Mouse (Mus musculus) lung, embryonic 16.5 days (tissue): ENCODE results near the gene Sub1. TPM values are rescaled to one million over a fixed set of nuclear protein-coding genes. Genes with fewer than 3 reads are reported as not detected.

Source experiments
- ATAC-seq: fragments of 200-750 bp; cut with Nextera tagmentation; 2 replicates; pipeline ENCODE4 v1.8.0; 2017; ENCODE audit warnings: low read depth, mild to moderate bottlenecking, moderate library complexity
- H3K27ac ChIP-seq: fragments of 300-500 bp; sonication (generic); 2 replicates; pipeline ENCODE4 v1.5.1; 2014; ENCODE audit warnings: mild to moderate bottlenecking, control low read depth, low read length
- H3K27me3 ChIP-seq: fragments of 300-500 bp; sonication (generic); 2 replicates; pipeline ENCODE4 v1.6.1; 2014; ENCODE audit warnings: low read depth, low read length, mixed read lengths; ENCODE audit not compliant: control insufficient read depth, insufficient read depth
- H3K36me3 ChIP-seq: fragments of 300-500 bp; sonication (generic); 2 replicates; pipeline ENCODE4 v1.6.1; 2014; ENCODE audit warnings: low read length; ENCODE audit not compliant: control insufficient read depth, insufficient read depth
- H3K4me1 ChIP-seq: fragments of 300-500 bp; sonication (generic); replicated peaks from 2 replicates; pipeline ENCODE4 v1.6.1; 2014; ENCODE audit warnings: low read length, mixed read lengths; ENCODE audit not compliant: control insufficient read depth, insufficient read depth
- H3K4me2 ChIP-seq: fragments of 300-500 bp; sonication (generic); 2 replicates; pipeline ENCODE4 v1.6.1; 2014; ENCODE audit warnings: low read depth, low read length, control low read depth
- H3K4me3 ChIP-seq: fragments of 300-500 bp; sonication (generic); 2 replicates; pipeline ENCODE4 v1.5.1; 2014; ENCODE audit warnings: mild to moderate bottlenecking, low read length, control low read depth
- H3K9ac ChIP-seq: fragments of 300-500 bp; sonication (generic); 2 replicates; pipeline ENCODE4 v1.6.1; 2014; ENCODE audit warnings: low read length, control low read depth
- H3K9me3 ChIP-seq: fragments of 300-500 bp; sonication (generic); 2 replicates; pipeline ENCODE4 v1.6.1; 2016; ENCODE audit warnings: low read length; ENCODE audit not compliant: control insufficient read depth
- WGBS: fragments of 180-500 bp; shearing (Covaris S2); extraction: QIAGEN DNeasy Blood & Tissue Kit; methylation state at CpG from one replicate; pipeline ENCODE4 v1.1.7; 2014; 5-methylcytosine and 5-hydroxymethylcytosine counted together
- polyA plus RNA-seq: library from polyadenylated mRNA; unstranded; fragments of >200 nt; fragmentation: Nextera tagmentation; extraction: Ambion mirVana; gene quantifications from 2 replicates; pipeline ENCODE4 v1.2.1, GENCODE M21; 2015

The Sub1 gene
- 646 and 678 TPM in 2 replicates for polyA plus RNA-seq

DNA sequence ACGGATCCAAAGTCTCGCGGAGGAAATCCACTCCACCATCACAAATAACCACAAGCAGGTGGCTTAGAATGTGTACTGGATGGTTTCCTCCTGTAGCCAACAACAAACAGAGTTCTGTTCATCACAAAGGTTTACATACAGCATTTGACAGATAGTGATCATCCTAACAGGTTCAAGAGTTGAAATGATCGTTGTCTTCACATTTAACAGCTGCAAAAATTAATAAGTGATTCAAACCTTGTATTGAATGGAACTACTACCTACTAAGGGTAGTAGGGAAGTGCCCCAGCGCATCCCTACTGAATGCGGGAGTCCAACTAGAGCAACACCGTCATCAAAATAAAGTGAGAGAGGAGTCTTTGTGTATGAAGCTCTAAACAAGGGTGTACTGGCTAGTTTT is at the start of gene Sub1:
Gene Sub1, minus strand, starts transcription at position 101 of the 400 bp plus-strand sequence.
- peak within 1 kb of the TSS; percentile 90 for H3K27ac ChIP-seq
- H3K4me1 ChIP-seq: peaks cover 13% of the 10 kb centered on the region
- H3K36me3 ChIP-seq: peaks cover 4% of the 10 kb centered on the region; the same call in 1 of the 2 replicates
- WGBS: 84% methylated on average over 7 of the region's 7 CpGs
- peak within 1 kb of the TSS; percentile 99 for H3K4me3 ChIP-seq
- peak within 1 kb of the TSS; percentile 40 for H3K4me2 ChIP-seq
- peak within 1 kb of the TSS; percentile 99 for H3K9ac ChIP-seq
- H3K27me3 ChIP-seq: no peaks in the 10 kb centered on the region
- no peaks in the 10 kb centered on the region for H3K9me3 ChIP-seq
- no peak for ATAC-seq

GRCm38 (mm10) chr15:12040407-12040710 is 43.6 kb upstream of the Sub1 start:
- no peak for ATAC-seq
- Histone ChIP-seq H3K9ac (no peak overlapping the region), H3K9me3 (no peaks in the 10 kb centered on the region; the same call in 1 of the 2 replicates), H3K27ac (no peak overlapping the region), H3K4me1 (0 out of 2 replicates have a peak, but pooled peaks cover 2% of the 10 kb centered on the region), H3K27me3 (no peaks in the 10 kb centered on the region), H3K4me3 (no peak overlapping the region), H3K36me3 (no peaks in the 10 kb centered on the region), H3K4me2 (no peak overlapping the region)
- 46% methylated on average over 5 of the region's 5 CpGs for WGBS

DNA sequence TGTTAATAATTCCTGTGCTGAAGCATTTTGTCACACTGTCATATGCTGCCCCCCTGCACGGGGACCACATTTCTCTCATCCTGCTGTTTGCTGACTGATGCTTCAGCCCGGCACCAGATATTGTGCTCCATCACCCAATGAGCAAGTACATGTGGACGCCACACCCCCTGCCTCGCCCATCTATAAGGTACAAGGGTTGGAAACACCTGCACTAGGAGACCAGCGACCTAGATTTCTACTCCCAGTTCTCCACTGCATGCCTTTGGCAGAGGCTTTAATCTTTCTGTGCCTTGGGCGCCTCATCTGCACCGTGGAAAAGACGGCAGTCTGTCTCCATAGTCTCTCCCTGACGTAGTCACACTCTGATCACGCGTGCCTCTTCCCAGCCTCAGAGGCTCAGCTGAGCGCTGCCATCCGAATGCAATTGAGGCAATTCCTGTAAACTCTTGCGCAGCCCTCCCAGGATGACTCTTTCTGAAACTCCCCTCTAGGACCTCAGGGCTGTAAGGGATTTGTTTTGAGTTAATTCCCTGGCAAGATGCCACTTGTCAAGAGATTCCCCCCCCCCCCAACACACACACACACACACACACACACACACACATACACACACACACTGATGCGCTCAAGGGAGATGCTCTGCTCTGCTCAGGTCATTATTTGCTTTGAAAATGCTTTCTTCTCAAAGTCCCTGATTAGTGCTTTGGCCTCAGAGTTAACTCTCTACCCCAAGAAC is 43.1 kb upstream of the Sub1 start:
- Histone ChIP-seq H3K4me2 (no peak overlapping the region), H3K9me3 (no peaks in the 10 kb centered on the region; the same call in 1 of the 2 replicates), H3K9ac (no peak overlapping the region), H3K4me3 (no peak overlapping the region), H3K27ac (no peak overlapping the region), H3K36me3 (no peaks in the 10 kb centered on the region), H3K27me3 (no peaks in the 10 kb centered on the region), H3K4me1 (0 out of 2 replicates have a peak, but pooled peaks cover 2% of the 10 kb centered on the region)
- 56% methylated on average over 15 of the region's 15 CpGs for WGBS
- ATAC-seq: peak; percentile 43

DNA sequence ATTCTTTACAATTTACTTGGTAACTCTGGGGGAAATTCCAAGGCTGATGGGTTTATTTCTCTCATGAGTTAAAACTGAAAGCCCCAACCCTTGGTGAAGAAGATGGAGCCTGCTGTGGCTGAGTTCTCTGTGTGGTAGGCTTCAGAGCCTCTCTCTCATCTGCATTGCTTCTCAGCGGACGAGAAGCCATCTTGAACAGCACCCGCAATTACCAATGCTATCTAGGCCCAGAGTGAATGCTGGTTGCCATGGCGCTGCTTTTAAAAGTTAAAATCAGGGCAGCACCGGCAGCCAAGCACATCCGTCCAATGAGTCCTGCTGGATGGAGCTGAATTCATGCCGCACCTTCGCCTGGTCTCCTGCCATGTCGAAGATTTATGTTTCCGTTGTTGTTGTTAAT is 42.5 kb upstream of the Sub1 start:
- H3K9me3 ChIP-seq: no peaks in the 10 kb centered on the region; the same call in 1 of the 2 replicates

GRCm38 (mm10) chr15:12037866-12038625 is 41.3 kb upstream of the Sub1 start:
- WGBS: 66% methylated on average over 10 of the region's 10 CpGs
- no peak for ATAC-seq
- Histone ChIP-seq H3K4me1 (0 out of 2 replicates have a peak, but pooled peaks cover 2% of the 10 kb centered on the region), H3K9me3 (no peaks in the 10 kb centered on the region; the same call in 1 of the 2 replicates), H3K4me2 (no peak overlapping the region), H3K27ac (no peak overlapping the region), H3K9ac (no peak overlapping the region), H3K27me3 (no peaks in the 10 kb centered on the region), H3K36me3 (no peaks in the 10 kb centered on the region), H3K4me3 (no peak overlapping the region)

More for the DNA sequence above, 42.5 kb upstream of the Sub1 start:
- no peaks in the 10 kb centered on the region for H3K27me3 ChIP-seq
- 72% methylated on average over 10 of the region's 10 CpGs for WGBS
- no peak overlapping the region for H3K4me2 ChIP-seq
- no peak overlapping the region for H3K9ac ChIP-seq
- no peak overlapping the region for H3K27ac ChIP-seq
- no peak overlapping the region for H3K4me3 ChIP-seq
- ATAC-seq: no peak
- 0 out of 2 replicates have a peak, but pooled peaks cover 2% of the 10 kb centered on the region for H3K4me1 ChIP-seq
- H3K36me3 ChIP-seq: no peaks in the 10 kb centered on the region

DNA sequence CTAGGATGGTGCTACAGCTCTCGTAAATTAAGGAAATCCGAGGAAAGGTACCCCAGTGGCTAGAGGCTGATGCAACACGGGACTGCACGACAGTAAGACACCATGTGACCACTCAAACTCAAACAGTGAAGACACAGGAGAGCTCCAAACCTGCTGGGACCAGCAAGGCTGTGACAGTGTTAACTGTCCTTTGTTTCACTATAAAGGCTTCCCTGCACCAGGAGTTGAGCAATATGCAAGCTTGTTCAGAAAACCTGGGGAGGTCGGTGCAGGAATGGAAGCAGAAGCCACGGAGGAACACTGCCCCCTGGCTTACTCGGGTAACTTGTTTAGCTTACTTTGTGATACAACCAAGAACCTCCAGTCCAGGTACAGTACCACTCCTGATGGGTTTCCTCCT is 40.4 kb upstream of the Sub1 start:
- no peaks in the 10 kb centered on the region for H3K36me3 ChIP-seq
- H3K9me3 ChIP-seq: no peaks in the 10 kb centered on the region; the same call in 1 of the 2 replicates
- no peak overlapping the region for H3K27ac ChIP-seq
- H3K27me3 ChIP-seq: no peaks in the 10 kb centered on the region
- peak; percentile 26; the same call in 1 of the 2 replicates for ATAC-seq
- H3K4me3 ChIP-seq: no peak overlapping the region
- 0 out of 2 replicates have a peak, but pooled peaks cover 2% of the 10 kb centered on the region for H3K4me1 ChIP-seq
- no peak overlapping the region for H3K9ac ChIP-seq
- 44% methylated on average over 7 of the region's 7 CpGs for WGBS
- no peak overlapping the region for H3K4me2 ChIP-seq

DNA sequence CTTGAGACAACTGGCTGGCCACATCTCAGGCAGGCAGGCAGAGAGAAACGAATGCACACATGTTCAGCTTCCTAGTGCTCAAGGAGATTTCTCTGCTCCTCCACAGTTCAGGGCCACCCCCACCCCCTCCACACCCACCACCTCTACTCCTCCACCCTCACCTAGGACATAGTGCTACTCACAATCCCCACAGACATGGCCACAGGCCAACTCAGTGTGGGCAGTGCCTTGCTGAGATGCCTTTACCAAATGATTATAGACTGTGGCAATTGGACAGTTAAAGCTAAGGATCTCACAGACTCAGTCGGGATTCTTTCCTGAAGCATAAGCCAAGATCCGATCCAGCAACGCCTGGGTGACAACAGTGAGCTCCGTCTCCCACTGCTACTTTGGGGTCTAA is 39.9 kb upstream of the Sub1 start:
- Histone ChIP-seq H3K4me1 (0 out of 2 replicates have a peak, but pooled peaks cover 2% of the 10 kb centered on the region), H3K9ac (no peak overlapping the region), H3K4me3 (no peak overlapping the region), H3K27me3 (no peaks in the 10 kb centered on the region), H3K4me2 (no peak overlapping the region), H3K27ac (no peak overlapping the region), H3K9me3 (no peaks in the 10 kb centered on the region; the same call in 1 of the 2 replicates), H3K36me3 (no peaks in the 10 kb centered on the region)
- ATAC-seq: no peak
- WGBS: 69% methylated on average over 5 of the region's 5 CpGs

GRCm38 (mm10) chr15:12034317-12034716 is 37.5 kb upstream of the Sub1 start:
- no peaks in the 10 kb centered on the region; the same call in 1 of the 2 replicates for H3K9me3 ChIP-seq
- ATAC-seq: no peak
- H3K9ac ChIP-seq: no peak overlapping the region
- H3K4me3 ChIP-seq: no peak overlapping the region
- no peak overlapping the region for H3K27ac ChIP-seq
- H3K4me2 ChIP-seq: no peak overlapping the region
- 75% methylated on average over 4 of the region's 4 CpGs for WGBS
- H3K27me3 ChIP-seq: no peaks in the 10 kb centered on the region
- H3K4me1 ChIP-seq: 0 out of 2 replicates have a peak, but pooled peaks cover 2% of the 10 kb centered on the region
- H3K36me3 ChIP-seq: no peaks in the 10 kb centered on the region

- Histone ChIP-seq H3K9ac (no peak overlapping the region), H3K4me3 (no peak overlapping the region), H3K4me1 (no peaks in the 10 kb centered on the region), H3K36me3 (no peaks in the 10 kb centered on the region), H3K27ac (no peak overlapping the region), H3K9me3 (no peaks in the 10 kb centered on the region), H3K27me3 (no peaks in the 10 kb centered on the region), H3K4me2 (no peak overlapping the region)
- ATAC-seq: no peak
These were observed 36.4 kb upstream of the Sub1 start for GRCm38 (mm10) chr15:12033155-12033554.
